Mouse (Mus musculus) heart, postnatal 25 days (tissue): ENCODE data around the gene Tspear. TPM values are rescaled to one million over a fixed set of nuclear protein-coding genes. Genes with fewer than 3 reads are reported as not detected.
"Not testable (repeated sequence)": the region's sequence is repeated elsewhere in the genome, so short reads cannot be mapped to it uniquely, and the experiment has no call there.

Experiments used
- DNase-seq: peaks from one replicate; pipeline ENCODE4 v3.0.0; 2022; ENCODE audit warnings: low spot score
- intact Hi-C: fragments of 180-260 bp; cut with DNase I; formaldehyde crosslinking; loops from one replicate; pipeline ENCODE4 v1.15.1; 2025
- total RNA-seq, 2 experiments: library from RNA; stranded (reverse); gene quantifications; 2 replicates each; pipeline ENCODE4 v1.2.3; 2021

Tspear gene
- total RNA-seq, 2 experiments from 2014 or later = not detected

DNA sequence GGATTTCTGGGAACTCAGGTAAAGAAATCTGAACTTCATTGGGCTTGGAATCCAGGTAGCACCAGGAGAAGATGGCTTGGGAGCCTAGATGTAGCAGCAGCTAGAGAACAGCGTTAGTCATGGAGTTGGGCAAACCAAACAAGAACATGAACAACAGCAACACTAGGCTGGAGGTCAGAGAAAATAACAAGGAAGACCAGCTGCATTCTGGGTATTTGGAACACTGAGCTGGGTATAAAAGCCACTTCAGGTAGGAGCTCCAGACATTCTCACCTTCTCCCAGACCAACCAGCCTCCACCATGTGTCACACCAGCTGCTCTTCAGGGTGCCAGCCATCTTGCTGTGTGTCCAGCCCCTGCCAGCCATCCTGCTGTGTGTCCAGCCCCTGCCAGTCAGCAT lies 20.0 kb downstream of the Tspear start, which contains the start of gene Gm10272:
Gene Gm10272 (plus strand): TSS at position 301 of the 400 bp plus-strand sequence.
- no peak for DNase-seq
- intact Hi-C loops = loop anchor here (5.0 kb wide), 1 partner anchor 171 kb away; no protein-coding TSS in a partner anchor

DNA sequence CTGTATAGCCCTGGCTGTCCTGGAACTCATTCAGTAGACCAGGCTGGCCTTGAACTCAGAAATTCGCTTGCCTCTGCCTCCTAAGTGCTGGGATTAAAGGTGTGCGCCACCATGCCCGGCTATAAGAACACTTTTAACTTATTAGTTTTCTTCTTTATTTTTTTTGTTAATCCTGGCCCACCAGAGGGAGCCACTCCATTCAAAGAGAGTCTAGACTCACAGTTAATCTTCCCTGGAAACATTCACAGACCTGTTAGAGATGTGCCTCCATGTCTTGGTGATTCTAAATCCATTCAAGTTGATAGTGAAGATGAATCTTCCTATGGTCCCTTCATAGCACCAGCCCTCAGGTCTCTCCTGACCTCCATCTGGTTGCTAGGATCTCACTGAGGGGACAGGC lies 23.5 kb downstream of the Tspear start:
- DNase-seq = no peak
- intact Hi-C loops = loop anchor here (5.0 kb wide), 1 partner anchor 167 kb away; no protein-coding TSS in a partner anchor

DNA sequence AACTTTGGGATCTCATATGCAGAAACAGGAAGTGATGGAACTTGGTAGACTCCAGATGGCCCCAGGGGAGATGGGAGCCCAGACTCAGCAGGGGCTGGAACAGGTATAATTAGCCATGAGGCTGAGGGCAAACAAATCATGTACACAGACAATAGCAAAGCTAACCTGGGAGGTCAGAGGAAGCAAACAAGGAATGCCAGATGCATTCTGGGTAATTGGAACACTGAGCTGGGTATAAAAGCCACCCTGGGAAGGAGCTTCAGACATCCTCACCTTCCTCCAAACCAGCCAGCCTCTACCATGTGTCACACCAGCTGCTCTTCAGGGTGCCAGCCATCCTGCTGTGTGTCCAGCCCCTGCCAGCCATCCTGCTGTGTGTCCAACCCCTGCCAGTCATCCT lies 24.8 kb downstream of the Tspear start, which contains the start of gene Gm10024:
Gene Gm10024 (plus strand): TSS at position 301 of the 400 bp plus-strand sequence.
- DNase-seq, intact Hi-C loops: not testable (repeated sequence)

- intact Hi-C loops = no loop called here
- DNase-seq = no peak
Observed at GRCm38 (mm10) chr10:77713734-77714133, 27.4 kb downstream of the Tspear start.

DNA sequence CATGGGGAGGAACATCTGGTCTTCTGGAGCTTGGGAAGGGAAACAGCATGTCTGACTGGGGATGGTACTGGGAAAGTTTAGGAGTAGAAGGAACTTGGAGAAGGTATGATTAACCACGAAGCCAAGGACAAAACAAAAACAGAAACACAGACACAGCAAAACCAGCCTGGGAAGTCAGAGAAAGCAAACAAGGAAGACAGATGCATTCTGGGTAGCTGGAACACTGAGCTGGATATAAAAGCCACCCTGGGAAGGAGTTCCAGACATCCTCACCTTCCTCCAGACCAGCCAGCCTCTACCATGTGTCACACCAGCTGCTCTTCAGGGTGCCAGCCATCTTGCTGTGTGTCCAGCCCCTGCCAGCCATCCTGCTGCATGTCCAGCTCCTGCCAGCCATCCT lies 29.1 kb downstream of the Tspear start, which contains the start of gene Gm10142:
Gene Gm10142 (plus strand): TSS at position 301 of the 400 bp plus-strand sequence.
- intact Hi-C loops = no loop called here
- DNase-seq = no peak

DNA sequence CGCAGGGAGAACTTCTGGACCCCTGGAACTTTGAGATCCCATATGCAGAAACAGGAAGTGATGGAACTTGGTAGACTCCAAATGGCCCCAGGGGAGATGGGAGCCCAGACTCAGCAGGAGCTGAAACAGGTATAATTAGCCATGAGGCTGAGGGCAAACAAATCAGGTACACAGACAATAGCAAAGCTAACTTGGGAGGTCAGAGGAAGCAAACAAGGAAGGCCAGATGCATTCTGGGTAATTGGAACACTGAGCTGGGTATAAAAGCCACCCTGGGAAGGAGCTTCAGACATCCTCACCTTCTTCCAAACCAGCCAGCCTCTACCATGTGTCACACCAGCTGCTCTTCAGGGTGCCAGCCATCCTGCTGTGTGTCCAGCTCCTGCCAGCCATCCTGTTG lies 33.9 kb downstream of the Tspear start, which contains the start of gene Krtap12-1:
Gene Krtap12-1 (plus strand): TSS at position 301 of the 400 bp plus-strand sequence.
- DNase-seq, intact Hi-C loops: not testable (repeated sequence)

GRCm38 (mm10) chr10:77724855-77725254 lies 38.5 kb downstream of the Tspear start:
- intact Hi-C loops = loop anchor here (5.0 kb wide), 2 partner anchors 92 to 98 kb away; no protein-coding TSS in a partner anchor
- DNase-seq = no peak

- intact Hi-C loops = loop anchor here (2.0 to 5.0 kb wide), 3 partner anchors 91 to 155 kb away; no protein-coding TSS in a partner anchor
- DNase-seq = no peak
Observed at GRCm38 (mm10) chr10:77726186-77726585, 39.8 kb downstream of the Tspear start, which contains the start of gene Gm10100. Gm10100 (plus strand) TSS chr10:77726486.

- no peak for DNase-seq
- intact Hi-C loops = loop anchor here (5.0 kb wide), 2 partner anchors 89 to 101 kb away; no protein-coding TSS in a partner anchor
Observed at GRCm38 (mm10) chr10:77728280-77728679, 41.9 kb downstream of the Tspear start.

DNA sequence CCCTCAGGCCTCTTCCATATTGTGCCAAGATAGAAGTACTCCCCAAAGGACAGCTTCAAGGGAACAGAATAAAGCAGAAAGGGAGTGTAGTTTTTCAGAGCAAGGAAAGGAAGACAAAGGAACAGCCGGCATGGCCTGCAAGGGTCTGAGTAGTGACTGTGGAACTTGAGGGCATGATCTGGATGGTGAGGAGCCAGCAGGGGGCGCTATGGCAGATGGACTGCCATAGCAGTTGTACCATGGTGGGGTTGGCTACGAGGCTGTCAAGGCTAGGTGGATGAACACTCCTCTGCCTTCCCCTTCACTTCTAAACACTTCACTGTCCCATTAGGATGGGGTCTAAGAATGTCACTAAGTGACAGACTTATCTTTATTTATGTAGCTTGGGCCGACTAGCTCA lies 42.9 kb downstream of the Tspear start:
- intact Hi-C loops = loop anchor here (5.0 kb wide), 2 partner anchors 88 to 102 kb away; no protein-coding TSS in a partner anchor
- DNase-seq = no peak

DNA sequence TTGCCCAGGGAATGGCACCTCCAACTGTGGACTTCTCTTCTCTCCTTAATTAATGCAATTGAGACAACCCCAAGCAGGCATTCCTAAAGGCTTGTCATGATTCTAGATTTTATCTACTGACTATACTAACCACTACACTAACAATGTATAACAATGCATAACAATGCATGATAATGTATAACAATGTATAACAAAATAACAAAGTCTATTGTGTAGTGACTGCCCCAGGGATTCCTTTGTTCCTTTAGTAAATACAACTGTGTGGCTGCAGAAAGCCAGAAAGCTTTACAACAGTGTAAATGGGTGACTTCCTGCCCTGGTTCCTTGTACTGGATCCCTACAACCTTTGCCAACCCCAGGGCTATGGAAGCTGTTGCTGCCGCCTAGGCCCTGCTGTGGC lies 49.6 kb downstream of the Tspear start:
- intact Hi-C loops = no loop called here

GRCm38 (mm10) chr10:77738929-77739328 lies 52.6 kb downstream of the Tspear start:
- intact Hi-C loops = no loop called here
- DNase-seq = no peak

More for the DNA sequence above, 49.6 kb downstream of the Tspear start:
- DNase-seq = no peak

DNA sequence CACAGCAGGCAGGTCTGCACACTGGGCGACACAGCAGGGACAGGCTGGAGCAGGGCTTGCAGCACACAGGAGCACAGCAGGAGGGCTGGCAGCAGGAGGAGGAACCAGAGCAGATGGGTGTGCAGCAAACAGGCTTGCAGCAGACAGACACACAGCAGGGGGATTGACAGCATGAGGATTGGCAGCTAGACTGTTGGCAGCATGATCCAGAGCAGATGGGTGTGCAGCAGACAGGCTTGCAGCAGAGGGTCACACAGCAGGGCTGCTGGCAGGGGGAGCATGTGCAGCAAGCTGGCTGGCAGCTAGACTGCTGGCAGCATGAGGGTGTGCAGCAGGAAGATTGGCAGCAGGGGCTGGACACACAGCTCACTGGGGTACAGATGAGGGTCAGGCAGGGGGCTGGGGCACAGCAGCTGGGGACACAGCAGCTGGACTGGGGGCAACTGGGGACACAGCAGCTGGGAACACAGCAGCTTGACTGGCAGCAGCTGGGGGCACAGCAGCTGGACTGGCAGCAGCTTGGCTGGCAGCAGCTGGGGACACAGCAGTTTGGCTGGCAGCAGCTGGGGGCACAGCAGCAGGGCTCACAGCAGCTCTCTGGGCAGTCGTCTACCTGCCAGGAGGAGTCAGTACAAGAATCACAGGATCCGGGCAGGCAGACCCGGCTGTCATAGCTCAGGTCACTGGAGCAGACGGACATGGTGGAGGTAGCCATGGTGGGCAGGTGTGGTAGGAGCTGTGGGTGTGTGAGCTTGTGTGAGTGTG lies 55.7 kb downstream of the Tspear start, which contains the start of gene Gm18596:
Gene Gm18596 (minus strand): TSS at position 715 of the 765 bp plus-strand sequence.
- DNase-seq, intact Hi-C loops: not testable (repeated sequence)

DNA sequence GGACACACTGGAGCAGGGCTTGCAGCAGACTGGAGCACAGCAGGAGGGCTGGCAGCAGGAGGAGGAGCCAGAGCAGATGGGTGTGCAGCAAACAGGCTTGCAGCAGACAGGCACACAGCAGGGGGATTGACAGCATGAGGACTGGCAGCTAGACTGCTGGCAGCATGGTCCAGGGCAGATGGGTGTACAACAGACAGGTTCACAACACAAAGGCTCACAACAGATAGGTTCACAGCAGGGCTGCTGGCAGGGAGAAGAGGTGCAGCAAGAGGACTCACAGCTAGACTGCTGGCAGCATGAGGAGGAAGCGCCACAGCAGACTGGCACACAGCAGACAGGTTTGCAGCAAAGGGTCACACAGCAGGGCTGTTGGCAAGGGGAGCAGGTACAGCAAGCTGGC lies 64.3 kb downstream of the Tspear start:
- intact Hi-C loops, DNase-seq: not testable (repeated sequence)

DNA sequence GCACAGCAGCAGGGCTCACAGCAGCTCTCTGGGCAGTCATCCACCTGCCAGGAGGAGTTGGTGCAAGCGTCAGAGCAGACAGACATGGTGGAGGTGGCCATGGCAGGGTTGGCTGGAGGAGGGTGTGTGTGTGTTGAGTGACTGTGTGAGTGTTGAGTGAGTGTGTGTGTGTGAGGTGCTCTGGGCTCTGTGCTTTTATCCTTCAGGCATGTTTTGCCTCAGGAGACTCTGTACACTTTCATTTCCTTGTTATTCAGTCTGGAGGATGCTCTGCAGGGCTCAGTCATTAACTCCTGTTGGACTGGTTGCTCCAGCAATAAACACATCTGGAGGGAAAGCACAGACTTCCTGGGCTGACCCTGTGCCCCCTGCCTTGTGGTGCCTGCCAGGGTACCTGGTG lies 64.9 kb downstream of the Tspear start, which contains the start of gene Gm9736:
Gene Gm9736 (minus strand): TSS at position 101 of the 400 bp plus-strand sequence.
- intact Hi-C loops, DNase-seq: not testable (repeated sequence)

GRCm38 (mm10) chr10:77752312-77752711 lies 65.9 kb downstream of the Tspear start:
- intact Hi-C loops, DNase-seq: not testable (repeated sequence)

GRCm38 (mm10) chr10:77753448-77753847 lies 67.1 kb downstream of the Tspear start:
- intact Hi-C loops = no loop called here
- DNase-seq = no peak

GRCm38 (mm10) chr10:77759582-77759981 lies 73.2 kb downstream of the Tspear start, which contains the start of gene Gm3233:
Gm3233 (minus strand) TSS chr10:77759682.
- intact Hi-C loops, DNase-seq: not testable (repeated sequence)

DNA sequence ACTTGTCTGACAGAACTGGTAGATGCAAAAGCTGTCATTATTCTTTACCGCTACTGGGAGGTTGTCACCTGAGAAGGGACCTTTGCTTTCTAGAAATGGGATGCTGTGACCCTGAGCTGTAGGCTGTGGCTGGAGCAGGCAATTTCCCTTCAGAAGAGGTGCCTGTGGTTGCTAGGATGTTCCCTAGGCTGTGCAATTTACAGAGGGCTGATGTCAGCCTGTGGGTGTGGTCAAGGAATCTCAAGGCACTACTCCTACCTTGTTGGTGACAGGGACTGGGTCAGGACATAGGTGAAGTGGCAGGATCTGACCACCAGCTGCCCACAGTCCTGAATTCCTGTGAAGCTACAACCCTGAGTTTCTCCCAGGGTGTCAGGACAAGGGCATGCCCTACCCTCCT lies 83.4 kb downstream of the Tspear start:
- intact Hi-C loops = no loop called here
- DNase-seq = no peak

DNA sequence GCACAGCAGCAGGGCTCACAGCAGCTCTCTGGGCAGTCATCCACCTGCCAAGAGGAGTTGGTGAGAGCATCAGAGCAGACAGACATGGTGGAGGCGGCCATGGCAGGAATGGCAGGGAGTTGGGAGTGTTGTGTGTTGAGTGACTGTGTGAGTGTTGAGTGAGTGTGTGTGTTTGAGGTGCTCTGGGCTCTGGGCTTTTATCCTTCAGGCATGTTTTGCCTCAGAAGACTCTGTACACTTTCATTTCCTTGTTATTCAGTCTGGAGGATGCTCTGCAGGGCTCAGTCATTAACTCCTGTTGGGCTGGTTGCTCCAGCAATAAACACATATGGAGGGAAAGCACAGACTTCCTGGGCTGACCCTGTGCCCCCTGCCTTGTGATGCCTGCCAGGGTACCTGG lies 84.9 kb downstream of the Tspear start, which contains the start of gene Gm3238:
Gene Gm3238 (minus strand): TSS at position 101 of the 400 bp plus-strand sequence.
- intact Hi-C loops = not testable (repeated sequence)

More for the DNA sequence above, 84.9 kb downstream of the Tspear start, which contains the start of gene Gm3238:
- DNase-seq = not testable (repeated sequence)
